Mouse (Mus musculus) adipose tissue, adult 10 weeks (tissue): ENCODE measurements around the gene Uhmk1. TPM values are rescaled to one million over a fixed set of nuclear protein-coding genes. Genes with fewer than 3 reads are reported as not detected.

ENCODE experiments used
- polyA plus RNA-seq: library from polyadenylated mRNA; stranded (reverse); fragments of 350-450 nt; fragmentation: Illumina TruSeq; extraction: RNeasy Lipid Tissue Mini Kit (QIAGEN cat#74804); gene quantifications from one replicate; pipeline ENCODE4 v1.2.3, GENCODE M21; 2014; ENCODE audit warnings: low read depth, low replicate concordance

The Uhmk1 gene
- polyA plus RNA-seq, result 23.0 TPM

DNA sequence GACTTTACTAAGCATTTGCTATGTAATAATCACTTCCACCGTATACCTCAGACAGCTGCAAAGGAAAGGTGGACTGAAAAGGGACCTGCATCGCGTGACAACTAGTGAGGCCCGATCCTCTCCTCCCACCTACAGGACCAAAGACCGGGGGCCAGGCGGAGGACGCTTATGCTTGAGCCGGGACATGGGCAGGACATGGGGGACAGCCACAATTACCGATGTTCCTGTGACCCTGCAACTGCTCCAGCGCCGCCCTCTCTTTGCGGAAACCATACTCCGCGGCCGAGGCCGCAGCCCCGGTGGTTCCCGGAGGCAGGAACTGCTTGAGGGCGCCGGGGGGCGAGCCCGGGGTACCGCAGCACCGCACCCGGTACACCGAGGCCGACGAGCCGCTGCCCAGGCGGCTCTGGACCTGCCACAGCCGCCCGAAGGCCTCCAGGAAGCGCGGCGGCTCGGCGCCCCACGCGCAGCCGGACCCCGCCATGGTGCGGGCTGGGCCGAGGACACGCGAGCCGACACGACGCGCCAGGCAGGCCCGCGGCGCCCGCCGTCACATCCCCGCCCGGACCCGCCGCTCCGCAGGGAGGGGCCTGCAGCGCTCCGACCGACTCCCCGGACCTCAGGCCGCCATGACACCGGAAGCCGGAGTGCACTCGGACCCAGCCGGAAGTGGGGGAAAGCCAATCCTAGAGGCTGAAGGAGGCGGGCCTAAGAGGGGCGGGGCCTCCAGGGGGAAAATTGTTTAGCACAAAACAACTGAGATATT, at the start of gene Uhmk1:
Gene Uhmk1 (minus strand): TSS at position 641 of the 766 bp plus-strand sequence.

DNA sequence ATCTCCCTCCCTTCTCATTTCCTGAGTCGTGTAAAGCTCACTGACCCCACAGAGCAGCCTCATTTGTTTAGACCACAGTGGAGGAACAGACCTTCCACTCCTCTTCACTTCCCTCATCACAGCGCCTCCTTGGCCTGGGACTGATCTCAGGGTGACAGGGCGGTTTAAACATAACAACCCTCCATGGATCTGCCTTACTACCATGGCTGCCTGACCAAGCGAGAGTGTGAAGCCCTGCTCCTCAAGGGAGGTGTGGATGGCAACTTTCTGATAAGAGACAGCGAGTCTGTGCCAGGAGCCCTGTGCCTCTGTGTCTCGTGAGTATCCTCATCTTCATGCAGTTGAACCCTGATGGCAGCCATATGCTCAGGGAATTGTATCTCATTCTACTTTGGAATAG, 17.5 kb upstream of the Uhmk1 start, which contains the start of gene Sh2d1b2:
Gene Sh2d1b2 (plus strand): TSS at position 62 of the 400 bp plus-strand sequence.

DNA sequence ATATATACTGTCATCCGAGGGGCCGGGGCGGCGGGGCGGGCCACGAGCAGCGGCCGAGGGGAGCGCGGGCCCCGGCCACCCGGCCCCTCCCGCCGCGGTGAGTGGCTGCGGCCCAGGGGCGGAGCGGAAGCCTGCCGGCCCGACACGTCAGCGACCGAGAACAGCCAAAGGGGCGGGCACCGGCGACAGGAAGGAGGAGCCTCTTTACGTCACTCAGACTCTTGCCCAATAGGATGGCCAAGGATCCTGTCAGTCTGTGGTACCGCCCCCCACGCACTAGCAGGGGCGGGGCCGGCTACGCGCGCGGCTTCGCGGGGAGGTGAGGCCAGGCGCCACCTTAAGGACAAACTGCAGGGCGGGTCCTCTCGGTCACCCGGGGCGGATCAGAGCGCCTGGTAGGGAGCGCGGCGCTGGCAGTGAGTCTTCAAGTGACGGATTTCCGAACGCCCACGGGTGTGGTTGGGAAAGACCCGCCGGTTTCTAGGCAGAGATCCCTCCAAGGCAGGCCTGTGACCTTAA, 40.3 kb downstream of the Uhmk1 start, which contains the start of gene Uap1:
Gene Uap1 (minus strand): TSS at position 144 of the 519 bp plus-strand sequence.

Other genes starting within 250 kb of the Uhmk1 start
- 8.0 TPM for gene Hsd17b7, start 246.2 kb downstream of the Uhmk1 start, polyA plus RNA-seq
- 30.0 TPM for gene Ddr2, start 104.6 kb downstream of the Uhmk1 start, polyA plus RNA-seq
- gene Uap1, start 40.4 kb downstream of the Uhmk1 start, polyA plus RNA-seq, result 65.5 TPM
- gene Sh2d1b2, start 17.4 kb upstream of the Uhmk1 start, polyA plus RNA-seq, result not detected
- 0.50 TPM for gene Sh2d1b1, start 61.9 kb upstream of the Uhmk1 start, polyA plus RNA-seq
- 5.8 TPM for gene Gm7694, start 90.9 kb upstream of the Uhmk1 start, polyA plus RNA-seq
- gene Spata46, start 93.4 kb upstream of the Uhmk1 start, polyA plus RNA-seq, result 5.2 TPM